Mouse (Mus musculus) embryo, embryonic 11.5 days (tissue): ENCODE data around the gene Micall2.

Experiments
- DNase-seq: peaks from one replicate; pipeline ENCODE4 v3.0.0-alpha.2; 2012; ENCODE audit warnings: low read depth, low spot score

The Micall2 gene

GRCm38 (mm10) chr5:139681832-139682630, 54.1 kb downstream of the Micall2 start:
- DNase-seq, result no peak

- no peak for DNase-seq
These were observed 60.5 kb downstream of the Micall2 start for GRCm38 (mm10) chr5:139675707-139675967.

GRCm38 (mm10) chr5:139674940-139675706, 61.0 kb downstream of the Micall2 start:
- DNase-seq, result no peak

- no peak for DNase-seq
These were observed 66.8 kb downstream of the Micall2 start for GRCm38 (mm10) chr5:139669380-139669779.

- DNase-seq, result peak; percentile 54
These were observed 67.6 kb downstream of the Micall2 start for GRCm38 (mm10) chr5:139668494-139668893.

- no peak for DNase-seq
These were observed 69.6 kb downstream of the Micall2 start for GRCm38 (mm10) chr5:139666496-139666895.

GRCm38 (mm10) chr5:139665375-139665774, 70.8 kb downstream of the Micall2 start:
- no peak for DNase-seq

- DNase-seq, result no peak
These were observed 74.4 kb downstream of the Micall2 start for GRCm38 (mm10) chr5:139661713-139662112.

GRCm38 (mm10) chr5:139659307-139659706, 76.8 kb downstream of the Micall2 start:
- no peak for DNase-seq

- no peak for DNase-seq
These were observed 77.3 kb downstream of the Micall2 start for GRCm38 (mm10) chr5:139658865-139659264.

GRCm38 (mm10) chr5:139657959-139658602, 78.1 kb downstream of the Micall2 start:
- no peak for DNase-seq
